Comparison of ENCODE assay signal across 23 mouse cellular contexts in genomic region chr6:124202116-124202515, GRCm38 (mm10). TPM values are rescaled to one million over a fixed set of nuclear protein-coding genes. Genes with fewer than 3 reads are reported as not detected.
A peak's percentile ranks its signal among the peaks of the same experiment; 100 is the strongest.
DNase-seq lines count a peak whose midpoint lies in the region; ATAC-seq and TF ChIP-seq lines count a peak whose summit lies in the region.
"Had no signal": no experiment of that assay in that cellular context is flagged by ENCODE, and none has a peak within 500 bp of the region (broad histone marks: within the 10 kb centered on the region; RNA-seq: fewer than 3 reads in every experiment).

No protein-coding gene starts in this region.

- no peaks in the 10 kb centered on the region for H3K9me3 ChIP-seq in heart, embryonic 10.5 days
- no peaks in the 10 kb centered on the region for H3K9me3 ChIP-seq in forebrain, postnatal 0 days (ENCODE audit: low read length)
- H3K9me3 ChIP-seq: embryonic facial prominence, embryonic 12.5 days; hindbrain, embryonic 13.5 days; liver, embryonic 13.5 days; midbrain, embryonic 15.5 days had no signal

- no peak for TF ChIP-seq CTCF in forebrain, postnatal 0 days (IDR thresholded peaks at IDR 0.05; ENCODE audit: low read depth)

- ATAC-seq in granulocyte monocyte progenitor cell, adult 5-6 weeks (replicated peaks; ENCODE audit: poor library complexity, severe bottlenecking): peak; percentile 100
- no peak for ATAC-seq in forebrain, postnatal 0 days
- ATAC-seq: midbrain, embryonic 15.5 days had no signal

- no peak overlapping the region for H3K9ac ChIP-seq in forebrain, postnatal 0 days
- H3K9ac ChIP-seq: embryonic facial prominence, embryonic 12.5 days; hindbrain, embryonic 13.5 days; liver, embryonic 13.5 days; midbrain, embryonic 15.5 days had no signal

- WGBS in heart, embryonic 10.5 days: 65% methylated on average over 4 of the region's 4 CpGs
- 85% methylated on average over 4 of the region's 4 CpGs for WGBS in forebrain, postnatal 0 days

- no peaks in the 10 kb centered on the region for H3K27me3 ChIP-seq in heart, embryonic 10.5 days (ENCODE audit: insufficient read depth, poor library complexity, severe bottlenecking)
- H3K27me3 ChIP-seq in forebrain, postnatal 0 days (ENCODE audit: insufficient read depth, low read length): no peaks in the 10 kb centered on the region
- H3K27me3 ChIP-seq: embryonic facial prominence, embryonic 12.5 days; hindbrain, embryonic 13.5 days; liver, embryonic 13.5 days; midbrain, embryonic 15.5 days had no signal

- H3K4me2 ChIP-seq in forebrain, postnatal 0 days (ENCODE audit: low read depth): no peak overlapping the region
- H3K4me2 ChIP-seq: embryonic facial prominence, embryonic 12.5 days; hindbrain, embryonic 13.5 days; liver, embryonic 13.5 days; midbrain, embryonic 15.5 days had no signal

- no peaks in the 10 kb centered on the region for H3K36me3 ChIP-seq in heart, embryonic 10.5 days
- no peaks in the 10 kb centered on the region for H3K36me3 ChIP-seq in forebrain, postnatal 0 days (ENCODE audit: insufficient read depth)
- H3K36me3 ChIP-seq: embryonic facial prominence, embryonic 12.5 days; hindbrain, embryonic 13.5 days; liver, embryonic 13.5 days; midbrain, embryonic 15.5 days had no signal

- H3K27ac ChIP-seq in heart, embryonic 10.5 days: no peak overlapping the region
- H3K27ac ChIP-seq in forebrain, postnatal 0 days (ENCODE audit: low read depth, low read length): no peak overlapping the region
- H3K27ac ChIP-seq: embryonic facial prominence, embryonic 12.5 days; hindbrain, embryonic 13.5 days; liver, embryonic 13.5 days; midbrain, embryonic 15.5 days had no signal

- H3K4me1 ChIP-seq in heart, embryonic 10.5 days: no peaks in the 10 kb centered on the region
- no peaks in the 10 kb centered on the region for H3K4me1 ChIP-seq in forebrain, postnatal 0 days (ENCODE audit: insufficient read depth)
- H3K4me1 ChIP-seq: embryonic facial prominence, embryonic 12.5 days; hindbrain, embryonic 13.5 days; liver, embryonic 13.5 days; midbrain, embryonic 15.5 days had no signal

- peak; percentile 4 to 28 for DNase-seq in heart, adult 18-20 months
- DNase-seq in heart, embryonic 10.5 days (ENCODE audit: low spot score): no peak
- DNase-seq in A20 (ENCODE audit: low read depth, low spot score): peak; percentile 12
- peak; percentile 7 for DNase-seq in skeletal muscle tissue, adult 2 months (ENCODE audit: low read depth, low spot score)
- no peak for DNase-seq in retina, postnatal 1 day
- DNase-seq in left cerebral cortex, adult 8-10 months (ENCODE audit: low spot score in 2 of 2): no peak
- DNase-seq in forebrain, postnatal 0 days: no peak
- DNase-seq: adrenal gland, postnatal 10 days; gastrocnemius, postnatal 14 days; kidney, adult 11 months; kidney, postnatal 14 days; left cerebral cortex, postnatal 4 days; liver, embryonic 13.5 days; lung, postnatal 4 days; thymus, postnatal 25 days had no signal

- H3K4me3 ChIP-seq in heart, embryonic 10.5 days: no peak overlapping the region
- no peak overlapping the region for H3K4me3 ChIP-seq in forebrain, postnatal 0 days (ENCODE audit: low read depth, low read length)
- H3K4me3 ChIP-seq: embryonic facial prominence, embryonic 12.5 days; hindbrain, embryonic 13.5 days; liver, embryonic 13.5 days; midbrain, embryonic 15.5 days had no signal

RNA-seq across cellular contexts. Expression of gene Vmn2r27, which starts 29.5 kb away (rescaled TPM):
- not detected for total RNA-seq in heart, adult 18-20 months (2021)
- not detected in 2 replicates for polyA plus RNA-seq in heart, embryonic 10.5 days (2016; fragmentation: Nextera tagmentation; extraction: Ambion mirVana)
- not detected in 2 replicates for total RNA-seq in granulocyte monocyte progenitor cell, adult 5-6 weeks (2014; fragmentation: Nextera tagmentation)
- total RNA-seq in granulocyte monocyte progenitor cell, adult 5-6 weeks (2017): not detected in 2 replicates
- under 1 TPM in 2 of 4 experiments, not detected in 2; 0.11 to 0.19 TPM for total RNA-seq in left cerebral cortex, adult 8-10 months (2022)
- total RNA-seq in forebrain, postnatal 0 days (2014; rRNA removed): not detected in 2 replicates
- polyA plus RNA-seq in forebrain, postnatal 0 days (2015; fragmentation: Nextera tagmentation; extraction: Ambion mirVana): not detected in 2 replicates
- total RNA-seq: adrenal gland, postnatal 10 days; gastrocnemius, postnatal 14 days; layer of hippocampus, postnatal 14 days; left cerebral cortex, postnatal 4 days had no signal
- polyA plus RNA-seq: embryonic facial prominence, embryonic 12.5 days; heart, embryonic 14.5 days; hindbrain, embryonic 13.5 days; liver, embryonic 13.5 days; midbrain, embryonic 15.5 days; neural tube, embryonic 11.5 days; stomach, embryonic 16.5 days had no signal

Comparison
In these comparisons a context has a peak if more than half of its experiments do, and no peak if none do; other contexts are left out.
1. DNase-seq: peak in heart, adult 18-20 months (2 of 2), A20 (single experiment) and skeletal muscle tissue, adult 2 months (single experiment); none in heart, embryonic 10.5 days (single experiment), retina, postnatal 1 day (single experiment), left cerebral cortex, adult 8-10 months (0 of 2) and forebrain, postnatal 0 days (single experiment).